Mouse (Mus musculus) E14TG2a.4 (cell line): ENCODE data around the gene Tyw1.
A peak's percentile ranks its signal among the peaks of the same experiment; 100 is the strongest.

Source experiments
- H3K27me3 ChIP-seq: 2 replicates; pipeline ENCODE4 v1.6.1; 2014; ENCODE audit warnings: low read length, control low read depth; ENCODE audit not compliant: insufficient read depth
- H3K36me3 ChIP-seq: 2 replicates; pipeline ENCODE4 v1.6.1; 2014; ENCODE audit warnings: low read length, control low read depth; ENCODE audit not compliant: insufficient read depth
- H3K4me1 ChIP-seq: replicated peaks from 2 replicates; pipeline ENCODE4 v1.6.1; 2014; ENCODE audit warnings: low read depth, low read length, control low read depth
- H3K4me3 ChIP-seq: replicated peaks from 2 replicates; pipeline ENCODE4 v1.5.1; 2014; ENCODE audit warnings: mild to moderate bottlenecking, low read length
- H3K9me3 ChIP-seq: 2 replicates; pipeline ENCODE4 v1.6.1; 2014; ENCODE audit warnings: low read length, control low read depth
- CTCF ChIP-seq: conservative IDR thresholded peaks from 2 replicates; pipeline ENCODE4 v1.5.1; 2014; ENCODE audit warnings: low read length
- NANOG ChIP-seq: IDR thresholded peaks from 2 replicates; pipeline ENCODE4 v1.6.1; 2014; ENCODE audit warnings: borderline replicate concordance, low read length, mixed read lengths
- POU5F1 ChIP-seq: IDR thresholded peaks from 2 replicates; pipeline ENCODE4 v1.6.1; 2014; ENCODE audit warnings: low read length, borderline replicate concordance

Tyw1 gene

GRCm38 (mm10) chr5:130222146-130223004, 33.0 kb upstream of the Tyw1 start:
- TF ChIP-seq CTCF (peak; percentile 70), POU5F1 (no peak), NANOG (no peak)
- Histone ChIP-seq H3K36me3 (peaks cover 34% of the 10 kb centered on the region), H3K4me3 (peak overlapping the region; percentile 99), H3K27me3 (no peaks in the 10 kb centered on the region), H3K4me1 (peaks cover 79% of the 10 kb centered on the region), H3K9me3 (no peaks in the 10 kb centered on the region)

DNA sequence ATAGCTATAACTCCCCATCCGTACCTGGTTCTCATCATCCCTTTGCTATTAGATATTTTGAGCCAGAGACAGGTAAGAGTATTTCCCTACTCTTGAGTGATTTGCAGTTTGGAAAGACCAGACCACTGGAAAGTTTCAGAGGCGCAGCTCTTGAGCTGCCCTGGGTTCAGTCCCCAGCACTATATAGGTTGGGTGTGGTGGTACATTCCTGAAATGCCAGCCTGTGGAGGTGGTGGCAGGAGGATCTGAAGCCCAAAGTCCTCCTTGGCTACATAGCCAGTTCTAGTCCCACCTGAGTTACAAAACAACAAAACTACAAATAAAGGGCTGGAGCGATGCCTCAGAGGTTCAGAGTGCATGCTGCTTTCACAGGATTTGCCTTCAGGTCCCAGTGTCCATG, 28.6 kb upstream of the Tyw1 start:
- Histone ChIP-seq H3K4me3 (no peak overlapping the region), H3K4me1 (peaks cover 65% of the 10 kb centered on the region), H3K27me3 (no peaks in the 10 kb centered on the region), H3K9me3 (no peaks in the 10 kb centered on the region), H3K36me3 (peaks cover 74% of the 10 kb centered on the region)
- no peak for TF ChIP-seq POU5F1
- TF ChIP-seq NANOG, result no peak
- no peak for TF ChIP-seq CTCF

DNA sequence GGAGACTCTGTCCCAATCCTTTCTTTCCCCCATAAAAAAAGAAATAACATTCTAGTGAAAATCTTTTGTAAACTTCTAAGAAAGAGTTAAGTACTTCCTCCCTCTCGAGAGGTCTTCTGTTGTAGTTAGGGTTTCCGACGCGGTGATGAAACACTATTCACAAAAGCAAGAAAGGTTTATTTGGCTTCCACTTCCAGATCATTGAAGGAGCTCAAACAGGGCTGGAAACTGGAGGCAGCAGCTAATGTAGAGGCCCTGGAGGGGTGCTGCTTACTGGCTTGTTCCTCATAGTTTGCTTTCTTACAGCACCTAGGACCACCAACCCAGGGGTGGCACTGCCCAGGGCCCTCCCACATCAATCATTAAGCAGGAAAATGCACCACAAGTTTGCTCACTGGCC, 27.3 kb upstream of the Tyw1 start:
- H3K4me3 ChIP-seq, result no peak overlapping the region

DNA sequence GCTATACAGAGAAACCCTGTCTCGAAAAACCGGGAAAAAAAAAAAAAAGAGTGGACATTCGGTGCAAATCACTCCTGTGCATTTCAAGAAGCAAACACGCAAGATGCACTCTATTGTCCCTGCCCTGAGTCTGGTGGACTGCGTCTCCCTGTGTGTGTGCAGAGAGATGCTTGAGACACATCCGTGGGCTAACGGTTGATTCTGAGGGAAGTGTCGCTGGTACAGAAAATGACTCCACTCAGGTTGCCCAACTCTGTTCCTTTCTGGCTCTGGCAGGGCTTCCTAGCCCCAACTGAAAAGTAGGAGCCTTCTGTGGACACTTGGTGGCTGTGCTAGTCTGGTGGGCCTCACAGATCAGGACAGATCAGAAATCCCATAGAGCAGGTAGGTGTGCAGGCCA, 19.1 kb upstream of the Tyw1 start:
- Histone ChIP-seq H3K4me1 (peaks cover 14% of the 10 kb centered on the region; the same call in 1 of the 2 replicates), H3K27me3 (no peaks in the 10 kb centered on the region), H3K36me3 (peaks cover 98% of the 10 kb centered on the region), H3K4me3 (no peak overlapping the region), H3K9me3 (no peaks in the 10 kb centered on the region)
- no peak for TF ChIP-seq CTCF
- no peak for TF ChIP-seq NANOG
- no peak for TF ChIP-seq POU5F1

More for the DNA sequence above, 27.3 kb upstream of the Tyw1 start:
- Histone ChIP-seq H3K27me3 (no peaks in the 10 kb centered on the region), H3K36me3 (peaks cover 87% of the 10 kb centered on the region), H3K9me3 (no peaks in the 10 kb centered on the region), H3K4me1 (peaks cover 65% of the 10 kb centered on the region)
- TF ChIP-seq POU5F1 (no peak), CTCF (no peak), NANOG (no peak)

DNA sequence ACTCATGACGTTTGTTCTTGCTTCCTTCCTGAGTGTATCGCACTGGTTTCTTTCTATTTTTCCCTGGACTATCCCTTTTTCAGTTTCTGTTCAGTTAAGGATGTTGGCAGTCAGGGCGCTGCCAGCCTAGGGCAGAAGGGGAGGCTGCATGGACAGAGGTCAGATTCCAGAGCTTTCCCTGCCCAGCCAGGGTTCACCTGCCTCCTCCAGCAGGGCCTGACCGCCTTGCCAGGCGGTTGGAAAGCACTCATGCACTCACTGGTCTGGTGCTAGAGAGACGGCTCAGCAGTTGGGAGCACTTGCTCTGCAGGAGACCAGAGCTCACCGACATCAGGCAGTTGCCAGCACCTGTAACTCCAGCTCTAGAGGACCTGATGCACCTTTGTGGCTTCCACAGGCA, 16.2 kb upstream of the Tyw1 start:
- Histone ChIP-seq H3K9me3 (no peaks in the 10 kb centered on the region), H3K4me1 (peaks cover 11% of the 10 kb centered on the region; the same call in 1 of the 2 replicates), H3K4me3 (no peak overlapping the region), H3K27me3 (no peaks in the 10 kb centered on the region), H3K36me3 (peaks cover 98% of the 10 kb centered on the region)
- TF ChIP-seq NANOG, result no peak
- no peak for TF ChIP-seq CTCF
- TF ChIP-seq POU5F1, result no peak

DNA sequence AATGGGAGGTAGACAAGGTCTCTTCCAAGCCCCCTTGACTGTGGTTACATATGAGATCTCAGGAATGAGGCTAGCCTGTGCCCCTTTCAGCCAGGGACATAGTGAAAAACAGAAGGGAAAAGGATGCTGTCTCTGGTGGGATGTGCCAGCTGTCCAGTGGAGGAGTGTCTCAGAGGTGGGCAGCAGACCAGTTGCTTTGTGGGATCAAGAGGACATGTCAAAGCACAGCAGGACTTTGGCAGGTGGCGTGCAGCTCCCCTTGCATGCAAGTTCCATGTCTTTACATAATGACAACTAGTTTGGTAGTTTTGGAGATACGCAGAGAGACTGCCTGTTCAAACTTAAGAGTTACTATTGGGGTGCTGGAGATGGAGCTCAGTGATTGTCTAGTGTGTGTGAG, 15.6 kb upstream of the Tyw1 start:
- peaks cover 11% of the 10 kb centered on the region; the same call in 1 of the 2 replicates for H3K4me1 ChIP-seq
- no peak overlapping the region for H3K4me3 ChIP-seq
- H3K27me3 ChIP-seq, result no peaks in the 10 kb centered on the region
- TF ChIP-seq POU5F1, result no peak
- TF ChIP-seq NANOG, result no peak
- TF ChIP-seq CTCF, result no peak
- no peaks in the 10 kb centered on the region for H3K9me3 ChIP-seq
- H3K36me3 ChIP-seq, result peaks cover 98% of the 10 kb centered on the region

DNA sequence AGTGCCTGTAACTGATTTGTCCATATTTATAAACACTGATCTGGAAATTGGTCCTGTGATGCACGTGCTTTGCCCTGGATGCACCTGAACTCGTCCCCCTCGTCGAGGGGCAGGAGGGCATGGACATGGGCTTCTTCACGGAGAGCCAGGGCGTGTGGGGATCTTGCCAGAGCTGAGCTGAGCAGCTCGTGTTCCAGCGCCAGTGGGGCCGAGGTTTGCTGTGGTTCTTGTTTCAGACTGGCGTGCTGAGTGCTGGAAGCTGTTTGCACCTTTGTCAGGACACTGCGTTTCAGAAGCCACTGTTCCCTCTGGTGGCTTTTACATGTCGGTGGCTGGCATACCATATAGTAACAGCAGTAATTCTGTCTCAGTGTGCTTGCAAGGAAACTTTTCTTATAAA, 14.0 kb upstream of the Tyw1 start:
- Histone ChIP-seq H3K27me3 (no peaks in the 10 kb centered on the region), H3K36me3 (peaks cover 98% of the 10 kb centered on the region), H3K4me1 (peaks cover 22% of the 10 kb centered on the region), H3K9me3 (no peaks in the 10 kb centered on the region), H3K4me3 (no peak overlapping the region)
- TF ChIP-seq CTCF, result no peak
- TF ChIP-seq NANOG, result no peak
- TF ChIP-seq POU5F1, result no peak

DNA sequence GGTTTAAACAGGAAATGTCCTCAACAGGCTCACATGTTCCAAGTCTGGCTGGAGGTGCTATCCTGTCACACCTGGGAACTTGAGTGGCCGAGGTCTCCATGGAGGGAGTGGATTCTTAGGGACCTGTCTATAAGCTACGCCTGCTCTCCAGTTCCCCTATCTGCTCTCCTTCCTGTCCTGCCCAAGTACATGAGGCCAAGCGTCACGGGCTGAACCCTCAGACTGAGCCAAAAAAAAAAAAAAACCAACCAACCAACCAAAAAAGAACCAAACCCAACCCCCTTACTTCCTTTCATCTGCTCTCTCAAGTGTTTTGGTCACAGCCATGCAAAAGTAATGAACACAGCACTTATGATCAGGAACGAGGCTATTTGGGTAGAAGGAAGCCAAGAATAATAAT, 7.6 kb upstream of the Tyw1 start:
- TF ChIP-seq NANOG (no peak), CTCF (no peak)
- no peaks in the 10 kb centered on the region for H3K27me3 ChIP-seq

More for the DNA sequence above, 7.6 kb upstream of the Tyw1 start:
- H3K4me1 ChIP-seq, result peaks cover 31% of the 10 kb centered on the region
- H3K4me3 ChIP-seq, result no peak overlapping the region
- H3K9me3 ChIP-seq, result no peaks in the 10 kb centered on the region
- H3K36me3 ChIP-seq, result peaks cover 100% of the 10 kb centered on the region
